Mouse (Mus musculus) hindbrain, embryonic 10.5 days (tissue): ENCODE results near the gene Vhl. TPM values are rescaled to one million over a fixed set of nuclear protein-coding genes. Genes with fewer than 3 reads are reported as not detected.

Source experiments
- DNase-seq: peaks from one replicate; pipeline ENCODE4 v3.0.0-alpha.2; 2017; ENCODE audit warnings: low spot score
- H3K27ac ChIP-seq: fragments of 300-500 bp; sonication (generic); 2 replicates; pipeline ENCODE4 v1.5.1; 2016; ENCODE audit warnings: mild to moderate bottlenecking, moderate library complexity
- H3K27me3 ChIP-seq: fragments of 300-500 bp; sonication (generic); 2 replicates; pipeline ENCODE4 v1.6.1; 2016; ENCODE audit warnings: mild to moderate bottlenecking; ENCODE audit not compliant: poor library complexity, insufficient read depth, severe bottlenecking
- H3K36me3 ChIP-seq: fragments of 300-500 bp; sonication (generic); 2 replicates; pipeline ENCODE4 v1.6.1; 2016; ENCODE audit warnings: mild to moderate bottlenecking, moderate library complexity
- H3K4me1 ChIP-seq: fragments of 300-500 bp; sonication (generic); replicated peaks from 2 replicates; pipeline ENCODE4 v1.6.1; 2016; ENCODE audit warnings: mild to moderate bottlenecking
- H3K4me3 ChIP-seq: fragments of 300-500 bp; sonication (generic); 2 replicates; pipeline ENCODE4 v1.5.1; 2016; ENCODE audit warnings: mild to moderate bottlenecking, moderate library complexity
- H3K9me3 ChIP-seq: fragments of 300-500 bp; sonication (generic); 2 replicates; pipeline ENCODE4 v1.6.1; 2016; ENCODE audit warnings: mild to moderate bottlenecking, moderate library complexity
- WGBS: fragments of 180-500 bp; shearing (Covaris S2); methylation state at CpG from one replicate; pipeline ENCODE4 v1.1.7; 2016; 5-methylcytosine and 5-hydroxymethylcytosine counted together
- polyA plus RNA-seq: library from polyadenylated mRNA; unstranded; fragments of >200 nt; fragmentation: Nextera tagmentation; extraction: Ambion mirVana; gene quantifications from 2 replicates; pipeline ENCODE4 v1.2.1, GENCODE M21; 2016

Vhl gene
- polyA plus RNA-seq, 1 experiment from 2014 or later: 45.8 TPM

- Histone ChIP-seq H3K27ac (no peak overlapping the region), H3K4me3 (no peak overlapping the region), H3K4me1 (peaks cover 20% of the 10 kb centered on the region), H3K27me3 (no peaks in the 10 kb centered on the region), H3K9me3 (no peaks in the 10 kb centered on the region), H3K36me3 (no peaks in the 10 kb centered on the region)
- DNase-seq: no peak
- WGBS: 87% methylated on average over 6 of the region's 6 CpGs
Observed at GRCm38 (mm10) chr6:113672989-113673388, 49.2 kb downstream of the Vhl start.

GRCm38 (mm10) chr6:113675234-113675633 lies 51.5 kb downstream of the Vhl start:
- DNase-seq: no peak
- no peaks in the 10 kb centered on the region for H3K9me3 ChIP-seq
- 84% methylated on average over 4 of the region's 4 CpGs for WGBS

GRCm38 (mm10) chr6:113675991-113676390 lies 52.2 kb downstream of the Vhl start:
- no peak overlapping the region for H3K4me3 ChIP-seq
- H3K4me1 ChIP-seq: no peaks in the 10 kb centered on the region
- no peak overlapping the region for H3K27ac ChIP-seq
- WGBS: 94% methylated on average over 9 of the region's 9 CpGs
- no peaks in the 10 kb centered on the region for H3K9me3 ChIP-seq
- H3K27me3 ChIP-seq: no peaks in the 10 kb centered on the region
- H3K36me3 ChIP-seq: no peaks in the 10 kb centered on the region
- no peak for DNase-seq

More at GRCm38 (mm10) chr6:113675234-113675633, 51.5 kb downstream of the Vhl start:
- H3K4me1 ChIP-seq: 0 out of 2 replicates have a peak, but pooled peaks cover 2% of the 10 kb centered on the region
- no peak overlapping the region for H3K4me3 ChIP-seq
- no peaks in the 10 kb centered on the region for H3K36me3 ChIP-seq
- no peaks in the 10 kb centered on the region for H3K27me3 ChIP-seq
- H3K27ac ChIP-seq: no peak overlapping the region

- H3K27me3 ChIP-seq: no peaks in the 10 kb centered on the region
- H3K9me3 ChIP-seq: no peaks in the 10 kb centered on the region
- H3K36me3 ChIP-seq: no peaks in the 10 kb centered on the region
- H3K4me1 ChIP-seq: no peaks in the 10 kb centered on the region
- no peak overlapping the region for H3K27ac ChIP-seq
- H3K4me3 ChIP-seq: no peak overlapping the region
- WGBS: 76% methylated on average over 14 of the region's 14 CpGs
- no peak for DNase-seq
Observed at GRCm38 (mm10) chr6:113677070-113677734, 53.4 kb downstream of the Vhl start.

GRCm38 (mm10) chr6:113678246-113679012 lies 54.7 kb downstream of the Vhl start:
- H3K27ac ChIP-seq: no peak overlapping the region
- H3K36me3 ChIP-seq: no peaks in the 10 kb centered on the region
- WGBS: 78% methylated on average over 14 of the region's 14 CpGs
- no peaks in the 10 kb centered on the region for H3K4me1 ChIP-seq
- H3K27me3 ChIP-seq: no peaks in the 10 kb centered on the region
- H3K4me3 ChIP-seq: no peak overlapping the region
- no peak for DNase-seq
- H3K9me3 ChIP-seq: no peaks in the 10 kb centered on the region

GRCm38 (mm10) chr6:113679993-113680566 lies 56.3 kb downstream of the Vhl start:
- H3K9me3 ChIP-seq: no peaks in the 10 kb centered on the region
- H3K36me3 ChIP-seq: no peaks in the 10 kb centered on the region
- H3K4me3 ChIP-seq: no peak overlapping the region
- no peak for DNase-seq
- no peak overlapping the region for H3K27ac ChIP-seq
- no peaks in the 10 kb centered on the region for H3K27me3 ChIP-seq
- no peaks in the 10 kb centered on the region for H3K4me1 ChIP-seq
- WGBS: 80% methylated on average over 9 of the region's 9 CpGs

Other genes starting within 250 kb of the Vhl start
- 63.1 and 63.9 TPM in 2 replicates for gene Tada3, start 246.1 kb upstream of the Vhl start, polyA plus RNA-seq
- 393 and 423 TPM in 2 replicates for gene Arpc4, start 245.8 kb upstream of the Vhl start, polyA plus RNA-seq
- 5.3 and 7.4 TPM in 2 replicates for gene Ttll3, start 234.7 kb upstream of the Vhl start, polyA plus RNA-seq
- gene Rpusd3, start 204.6 kb upstream of the Vhl start, polyA plus RNA-seq: 34.9 and 36.3 TPM in 2 replicates
- gene Cidec, start 188.2 kb upstream of the Vhl start, polyA plus RNA-seq: not detected in 2 replicates
- 86.5 and 87.9 TPM in 2 replicates for gene Jagn1, start 181.4 kb upstream of the Vhl start, polyA plus RNA-seq
- 1.7 and 2.2 TPM in 2 replicates for gene Il17re, start 165.5 kb upstream of the Vhl start, polyA plus RNA-seq
- gene Il17rc, start 152.5 kb upstream of the Vhl start, polyA plus RNA-seq: 6.0 and 6.7 TPM in 2 replicates
- gene Creld1, start 140.7 kb upstream of the Vhl start, polyA plus RNA-seq: 36.7 and 42.5 TPM in 2 replicates
- gene Prrt3, start 122.0 kb upstream of the Vhl start, polyA plus RNA-seq: 1.8 TPM in 2 replicates
- 79.0 and 81.8 TPM in 2 replicates for gene Emc3, start 92.3 kb upstream of the Vhl start, polyA plus RNA-seq
- gene Fancd2, start 92.3 kb upstream of the Vhl start, polyA plus RNA-seq: 13.2 and 18.1 TPM in 2 replicates
- 0.20 and 0.21 TPM in 2 replicates for gene Fancd2os, start 23.2 kb upstream of the Vhl start, polyA plus RNA-seq
- gene Brk1, start 19.2 kb upstream of the Vhl start, polyA plus RNA-seq: 209 and 225 TPM in 2 replicates
- gene Irak2, start 14.5 kb downstream of the Vhl start, polyA plus RNA-seq: 5.1 and 6.8 TPM in 2 replicates
- gene Tatdn2, start 73.1 kb downstream of the Vhl start, polyA plus RNA-seq: 0.41 and 1.2 TPM in 2 replicates
- 0.98 TPM in 1 of 2 replicates, not detected in the other for gene Ghrl, start 95.9 kb downstream of the Vhl start, polyA plus RNA-seq
- 291 and 296 TPM in 2 replicates for gene Sec13, start 116.8 kb downstream of the Vhl start, polyA plus RNA-seq